Mouse (Mus musculus): ENCODE measurements around the gene Dgkz. TPM values are rescaled to one million over a fixed set of nuclear protein-coding genes. Genes with fewer than 3 reads are reported as not detected.
A peak's percentile ranks its signal among the peaks of the same experiment; 100 is the strongest.

Dgkz gene
- total RNA-seq, 2 experiments from 2014 or later: 513 to 526 TPM

DNA sequence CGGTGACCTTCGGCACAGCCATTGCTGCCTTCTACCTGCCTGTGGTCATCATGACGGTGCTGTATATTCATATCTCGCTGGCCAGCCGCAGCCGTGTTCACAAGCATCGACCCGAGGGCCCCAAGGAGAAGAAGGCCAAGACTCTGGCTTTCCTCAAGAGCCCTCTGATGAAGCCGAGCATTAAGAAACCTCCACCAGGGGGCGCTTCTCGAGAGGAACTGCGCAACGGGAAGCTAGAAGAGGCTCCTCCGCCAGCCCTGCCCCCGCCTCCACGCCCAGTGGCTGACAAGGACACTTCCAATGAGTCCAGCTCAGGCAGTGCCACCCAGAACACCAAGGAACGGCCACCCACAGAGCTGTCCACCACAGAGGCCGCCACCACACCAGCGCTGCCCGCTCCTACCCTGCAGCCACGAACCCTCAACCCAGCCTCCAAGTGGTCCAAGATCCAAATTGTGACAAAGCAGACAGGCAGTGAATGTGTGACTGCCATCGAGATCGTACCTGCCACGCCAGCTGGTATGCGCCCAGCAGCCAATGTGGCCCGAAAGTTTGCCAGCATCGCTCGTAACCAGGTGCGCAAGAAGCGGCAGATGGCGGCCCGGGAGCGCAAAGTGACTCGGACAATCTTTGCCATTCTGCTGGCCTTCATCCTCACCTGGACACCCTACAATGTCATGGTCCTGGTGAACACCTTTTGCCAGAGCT lies 47.7 kb downstream of the Dgkz start:
- peak overlapping the region; percentile 23; the same call in 1 of the 2 replicates for H3K4me3 ChIP-seq
- TF ChIP-seq CTCF (conservative IDR thresholded peaks at IDR 0.05): peak; percentile 88
- peak overlapping the region; percentile 43; the same call in 1 of the 2 replicates for H3K27ac ChIP-seq
- peak; percentile 77 to 87 for DNase-seq (ENCODE audit: low spot score in 2 of 2)

DNA sequence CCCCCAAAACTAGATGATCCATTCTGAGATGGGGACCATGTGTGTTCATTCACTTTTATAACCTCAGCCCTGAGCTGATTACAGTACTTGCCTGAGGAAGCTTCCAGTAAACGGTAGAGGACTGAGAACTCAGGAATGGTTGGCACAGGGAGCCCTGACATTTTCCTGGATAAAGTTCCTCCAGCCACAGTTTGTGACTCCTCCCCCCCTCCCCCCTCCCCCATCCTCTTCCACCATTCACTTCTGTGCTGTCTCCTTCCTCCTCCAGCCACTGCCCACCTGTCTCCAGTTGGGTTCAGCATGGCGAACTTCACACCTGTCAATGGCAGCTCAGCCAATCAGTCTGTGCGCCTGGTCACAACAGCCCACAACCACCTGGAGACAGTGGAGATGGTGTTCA lies 48.7 kb downstream of the Dgkz start, which contains the start of gene Chrm4:
Chrm4 (plus strand) TSS at position 301 of the 400 bp plus-strand sequence.
- H3K27ac ChIP-seq: peak within 1 kb of the TSS; percentile 43; the same call in 1 of the 2 replicates
- no peak for TF ChIP-seq CTCF (conservative IDR thresholded peaks at IDR 0.05)
- peak within 1 kb of the TSS; percentile 23; the same call in 1 of the 2 replicates for H3K4me3 ChIP-seq
- no peak for DNase-seq (ENCODE audit: low spot score in 2 of 2)

DNA sequence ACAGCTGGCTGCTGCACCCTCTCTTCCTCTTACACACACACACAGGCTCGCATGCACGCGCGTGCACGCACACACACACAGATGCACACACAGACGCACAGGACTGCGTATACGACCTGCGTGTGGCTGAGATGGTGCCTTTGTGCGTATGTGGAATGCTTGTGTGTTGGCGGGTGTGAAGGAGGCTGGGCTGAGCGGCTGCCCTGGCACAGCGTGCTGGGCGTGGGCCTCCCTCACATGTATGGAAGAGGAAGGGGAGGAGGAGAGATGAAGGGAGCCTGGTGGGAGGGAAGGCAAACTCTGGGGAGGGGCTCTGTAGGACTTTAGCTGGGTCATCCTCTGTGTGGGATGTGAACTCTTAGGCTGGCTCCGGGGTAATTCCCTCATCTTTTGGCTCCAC lies 50.2 kb downstream of the Dgkz start:
- Histone ChIP-seq H3K27ac (peak overlapping the region; percentile 64), H3K4me3 (no peak overlapping the region; the same call in 1 of the 2 replicates)
- no peak for DNase-seq (ENCODE audit: low spot score in 2 of 2)
- TF ChIP-seq CTCF (conservative IDR thresholded peaks at IDR 0.05): no peak

DNA sequence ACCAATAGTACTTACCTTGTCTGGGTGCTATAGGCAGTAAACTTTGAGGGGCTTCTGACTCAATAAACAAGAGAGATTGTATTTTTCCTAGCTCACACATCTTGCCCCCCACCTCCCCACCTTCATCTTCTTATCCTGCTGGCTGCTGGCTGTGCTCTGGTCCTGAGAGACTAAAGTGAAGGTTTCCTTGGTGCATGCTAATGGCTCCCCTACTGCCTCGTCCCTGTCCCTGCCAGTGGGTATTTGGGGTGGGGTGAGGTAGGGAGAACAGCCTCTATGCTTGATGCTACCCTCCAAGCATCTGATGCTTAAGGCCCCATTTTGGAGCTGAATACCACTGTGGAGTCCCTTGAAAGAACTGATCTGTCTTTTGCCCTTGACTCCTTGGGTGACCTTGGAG lies 50.9 kb downstream of the Dgkz start:
- no peak for TF ChIP-seq CTCF (conservative IDR thresholded peaks at IDR 0.05)
- Histone ChIP-seq H3K4me3 (no peak overlapping the region; the same call in 1 of the 2 replicates), H3K27ac (peak overlapping the region; percentile 64; the same call in 1 of the 2 replicates)
- DNase-seq (ENCODE audit: low spot score in 2 of 2): no peak

DNA sequence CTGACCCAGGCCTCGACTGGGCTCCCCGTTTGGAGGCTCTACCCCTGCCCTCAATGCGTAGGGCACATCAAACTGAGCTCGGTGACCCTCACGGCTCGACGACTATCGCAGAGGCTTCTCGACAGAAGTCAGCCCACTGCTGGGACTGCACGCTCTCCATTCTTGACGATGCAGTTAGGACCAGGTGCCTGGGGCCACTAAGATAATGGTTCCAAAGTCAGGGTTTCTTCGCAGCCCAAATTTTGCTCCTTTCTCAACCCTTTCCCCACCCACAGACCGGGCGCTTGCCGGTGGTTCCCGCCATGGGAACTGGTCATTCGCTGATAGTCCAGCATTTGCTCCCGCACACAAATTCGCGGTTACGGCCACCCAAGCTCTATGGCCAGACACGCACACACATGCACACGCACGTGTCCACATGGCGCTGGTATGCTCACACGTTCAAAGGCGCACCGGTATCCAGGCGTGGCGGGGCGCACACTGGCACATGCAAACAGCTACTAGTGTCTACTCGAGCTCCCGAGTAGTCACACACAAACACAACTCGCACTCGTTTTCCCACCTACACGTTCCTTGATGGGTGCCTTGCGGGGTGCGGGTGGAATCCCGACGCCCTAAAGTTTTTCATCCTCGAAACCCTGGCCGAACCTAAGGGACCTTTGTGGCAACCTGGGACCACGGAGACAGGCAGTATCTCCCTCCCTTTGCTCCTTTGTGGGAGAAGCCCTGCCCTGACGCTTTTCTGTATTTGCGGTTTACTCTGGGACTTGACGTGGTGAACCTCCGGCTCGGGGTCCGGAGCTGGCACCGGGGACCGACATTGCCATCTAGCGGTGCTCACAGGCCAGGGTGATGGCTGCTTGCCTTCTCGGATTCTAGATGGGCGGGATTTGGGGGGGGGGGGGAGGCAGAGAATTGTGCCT lies 52.0 kb downstream of the Dgkz start:
- TF ChIP-seq CTCF (conservative IDR thresholded peaks at IDR 0.05): peak; percentile 78
- DNase-seq (ENCODE audit: low spot score in 2 of 2): peak in 1 of 2 experiments; percentile 76
- peak overlapping the region; percentile 69 for H3K4me3 ChIP-seq
- peak overlapping the region; percentile 85 for H3K27ac ChIP-seq

DNA sequence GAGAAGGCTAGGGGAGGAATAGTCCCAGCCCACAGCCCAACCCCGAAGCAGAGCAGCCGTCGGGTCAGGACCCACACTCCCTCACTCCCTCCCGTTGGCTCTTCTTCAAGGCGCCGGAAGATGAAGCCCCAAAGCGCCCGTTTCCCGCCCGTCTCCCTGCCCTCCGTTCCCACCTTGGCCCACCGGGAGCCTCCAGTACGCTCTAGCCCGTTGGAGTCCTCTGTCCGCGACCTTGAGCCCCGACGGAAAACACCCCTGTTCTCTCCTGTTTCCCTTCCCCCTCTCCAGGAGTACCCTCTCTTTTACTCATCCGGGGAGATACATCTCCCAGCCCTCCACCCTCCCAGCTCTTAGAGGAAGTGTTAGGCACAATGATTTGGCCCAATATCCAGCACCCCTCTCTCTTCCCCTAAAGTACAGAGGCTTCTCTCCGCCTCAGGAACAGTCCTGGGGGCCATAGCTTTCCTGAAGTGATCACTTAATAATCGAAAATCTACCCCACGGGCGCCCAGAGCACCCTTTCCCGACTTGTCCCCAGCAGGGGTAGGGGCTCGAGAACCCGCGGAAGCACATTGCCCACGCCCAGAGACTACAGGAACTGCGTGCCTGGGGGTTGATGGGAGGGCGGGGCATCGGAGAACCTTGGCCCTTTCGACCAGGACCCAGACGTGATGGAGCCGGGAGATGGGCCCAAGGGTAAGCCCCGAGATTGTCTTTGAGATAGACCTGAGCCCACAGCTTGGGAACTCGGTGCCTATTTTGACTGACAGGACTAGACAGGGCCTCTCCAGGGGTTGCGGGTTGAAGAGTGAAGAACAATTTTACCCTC lies 52.9 kb downstream of the Dgkz start:
- peak overlapping the region; percentile 69 for H3K4me3 ChIP-seq
- H3K27ac ChIP-seq: peak overlapping the region; percentile 85
- DNase-seq (ENCODE audit: low spot score in 2 of 2): no peak
- TF ChIP-seq CTCF (conservative IDR thresholded peaks at IDR 0.05): no peak

DNA sequence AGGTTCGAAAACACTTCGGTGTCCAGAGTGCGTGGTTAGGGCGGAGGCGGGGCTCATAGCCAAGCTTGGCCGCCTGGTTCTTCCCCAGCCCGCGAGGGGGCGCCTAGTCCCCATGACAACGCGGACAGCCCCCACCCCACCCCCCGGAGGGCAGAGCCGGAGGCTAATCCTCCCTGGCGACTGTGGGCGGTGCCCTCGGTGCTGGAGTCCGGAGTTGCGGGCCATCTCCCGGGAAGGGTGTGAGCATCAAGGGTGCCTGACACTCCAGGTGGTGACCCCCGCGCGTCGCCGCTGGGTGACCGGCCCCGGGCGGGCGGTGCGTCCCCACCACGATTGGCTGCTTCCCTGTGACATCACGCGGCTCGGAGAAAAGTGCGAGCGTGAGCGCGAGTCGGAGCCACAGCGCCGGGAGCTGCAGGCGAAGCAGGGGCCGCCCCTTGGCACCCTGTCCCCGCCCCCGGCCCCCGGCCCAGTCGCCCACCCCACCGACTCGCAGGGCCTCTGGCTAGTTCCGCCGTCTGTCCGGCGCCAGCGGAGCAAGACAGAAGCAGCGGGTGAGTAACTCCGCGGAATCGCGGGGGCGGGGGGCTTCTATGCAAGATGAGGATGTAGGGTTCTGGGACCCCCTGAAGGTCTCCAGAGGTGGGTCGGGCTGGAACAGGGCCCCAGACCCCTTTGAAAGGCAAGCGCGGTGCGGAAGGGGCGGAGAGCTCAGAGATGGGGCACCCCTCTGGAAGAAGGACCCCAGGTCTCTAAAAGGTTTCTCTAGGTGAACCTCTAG lies 53.7 kb downstream of the Dgkz start:
- peak; percentile 74 to 76 for DNase-seq (ENCODE audit: low spot score in 2 of 2)
- H3K27ac ChIP-seq: peak overlapping the region; percentile 85
- H3K4me3 ChIP-seq: peak overlapping the region; percentile 69
- TF ChIP-seq CTCF (conservative IDR thresholded peaks at IDR 0.05): peak; percentile 79

DNA sequence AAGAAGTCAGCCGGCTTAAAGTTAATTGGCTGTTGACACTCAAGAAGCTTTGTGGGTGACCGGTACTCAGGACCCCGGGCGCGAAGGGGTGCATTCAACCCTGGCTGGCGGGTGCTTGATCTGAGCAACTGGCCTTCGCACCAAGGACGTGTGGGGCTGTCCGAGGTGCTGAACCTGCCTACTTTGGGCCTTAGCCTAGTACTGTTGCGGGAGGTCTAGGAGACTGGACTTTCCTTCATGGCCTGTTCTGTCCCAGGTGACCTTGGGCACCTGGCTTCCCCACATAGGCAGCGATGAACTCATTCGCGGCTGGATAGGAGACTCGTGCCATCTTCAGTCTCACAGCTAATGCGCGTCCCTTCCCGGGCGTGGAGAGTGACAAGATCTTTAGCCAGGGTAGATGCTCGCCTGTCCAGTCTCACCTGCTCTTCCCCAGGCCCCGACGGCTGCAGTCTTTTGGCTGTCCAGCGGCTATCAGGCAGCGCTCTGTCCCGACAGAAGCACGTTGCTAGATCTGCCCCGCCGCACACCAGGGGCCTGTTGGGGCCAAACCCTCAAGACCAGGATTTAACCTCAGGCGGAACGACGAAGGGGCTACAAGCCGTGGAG lies 54.4 kb downstream of the Dgkz start:
- TF ChIP-seq CTCF (conservative IDR thresholded peaks at IDR 0.05): no peak
- no peak for DNase-seq (ENCODE audit: low spot score in 2 of 2)
- Histone ChIP-seq H3K4me3 (peak overlapping the region; percentile 69), H3K27ac (peak overlapping the region; percentile 85)

DNA sequence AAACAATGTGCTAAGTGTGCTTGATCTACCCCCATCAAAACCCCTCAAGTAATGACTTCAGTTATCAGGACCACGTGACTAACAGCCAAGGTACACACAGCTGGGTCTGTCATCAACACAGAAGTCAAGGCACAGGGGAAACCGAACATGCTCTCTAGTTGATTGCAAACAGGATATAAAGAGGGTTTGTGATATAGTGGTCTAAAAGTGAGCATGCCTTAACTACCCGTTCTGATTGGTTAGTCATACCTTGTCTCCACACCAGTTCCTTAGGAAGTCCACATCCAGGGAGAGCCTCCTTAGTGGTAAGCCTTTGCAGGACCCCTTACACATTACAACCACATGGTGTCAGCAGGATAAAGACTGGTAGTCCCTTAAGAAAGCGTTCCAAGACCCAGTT lies 55.5 kb downstream of the Dgkz start:
- no peak for DNase-seq (ENCODE audit: low spot score in 2 of 2)
- H3K27ac ChIP-seq: no peak overlapping the region
- no peak overlapping the region for H3K4me3 ChIP-seq
- no peak; the same call in 1 of the 2 replicates for TF ChIP-seq CTCF (conservative IDR thresholded peaks at IDR 0.05)

DNA sequence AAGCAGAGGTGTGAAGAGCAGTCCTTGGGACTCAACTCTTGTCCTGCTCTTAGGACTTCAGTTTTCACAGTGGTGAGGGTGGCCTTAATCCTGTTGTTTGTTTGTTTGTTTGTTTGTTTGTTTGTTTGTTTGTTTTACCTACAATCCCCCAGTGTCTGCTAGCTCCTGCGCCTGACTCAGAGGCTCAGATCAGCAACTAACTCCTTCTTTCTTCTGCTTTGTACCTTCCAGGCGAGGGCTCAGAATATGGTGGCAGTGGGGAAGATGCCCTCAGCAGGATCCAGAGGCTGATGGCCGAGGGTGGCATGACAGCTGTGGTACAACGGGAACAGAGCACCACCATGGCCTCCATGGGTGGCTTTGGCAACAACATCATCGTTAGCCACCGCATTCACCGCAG lies 58.6 kb downstream of the Dgkz start:
- Histone ChIP-seq H3K4me3 (no peak overlapping the region), H3K27ac (no peak overlapping the region)
- no peak for TF ChIP-seq CTCF (conservative IDR thresholded peaks at IDR 0.05)
- DNase-seq (ENCODE audit: low spot score in 2 of 2): no peak

DNA sequence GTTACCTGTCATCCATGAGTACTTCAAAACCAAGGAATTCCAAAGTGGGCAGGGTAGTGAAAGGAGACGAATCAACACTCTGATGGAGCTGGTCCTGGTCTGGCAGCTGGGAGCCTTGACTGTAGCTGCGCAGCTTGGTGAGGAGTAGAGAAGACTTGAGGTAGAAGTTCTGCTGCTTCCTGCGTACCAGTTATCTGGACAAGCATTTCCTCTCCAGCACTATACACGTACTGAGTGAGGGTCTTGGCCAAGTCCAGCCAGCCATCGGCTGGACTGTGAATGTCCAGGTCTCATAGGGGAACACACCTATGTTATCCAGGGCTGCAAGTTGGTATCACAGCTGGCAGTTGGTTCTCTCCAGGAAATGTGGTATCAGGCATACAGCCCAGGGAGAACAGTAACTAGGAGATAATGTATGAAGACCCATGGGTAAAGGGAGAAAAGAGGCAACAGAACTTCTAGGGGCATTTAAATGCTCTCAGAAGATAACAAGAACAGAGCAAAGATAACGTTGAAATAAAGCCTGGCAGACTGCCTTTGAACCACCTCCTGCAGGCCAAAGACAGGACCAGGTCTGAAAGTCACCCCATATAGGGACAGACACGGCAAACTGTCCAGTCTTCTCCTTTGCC lies 59.2 kb downstream of the Dgkz start:
- Histone ChIP-seq H3K4me3 (no peak overlapping the region), H3K27ac (no peak overlapping the region)
- DNase-seq (ENCODE audit: low spot score in 2 of 2): no peak
- TF ChIP-seq CTCF (conservative IDR thresholded peaks at IDR 0.05): no peak

Measured in layer of hippocampus, adult 2 months (tissue).